Mouse (Mus musculus): ENCODE measurements at regions not wholly inside any gene's neighbourhood (a gene's known extent, or its start where the extent isn't known, plus 50 kb on each side); places are given as distances from the start of the nearest gene placed in this dataset.

DNA sequence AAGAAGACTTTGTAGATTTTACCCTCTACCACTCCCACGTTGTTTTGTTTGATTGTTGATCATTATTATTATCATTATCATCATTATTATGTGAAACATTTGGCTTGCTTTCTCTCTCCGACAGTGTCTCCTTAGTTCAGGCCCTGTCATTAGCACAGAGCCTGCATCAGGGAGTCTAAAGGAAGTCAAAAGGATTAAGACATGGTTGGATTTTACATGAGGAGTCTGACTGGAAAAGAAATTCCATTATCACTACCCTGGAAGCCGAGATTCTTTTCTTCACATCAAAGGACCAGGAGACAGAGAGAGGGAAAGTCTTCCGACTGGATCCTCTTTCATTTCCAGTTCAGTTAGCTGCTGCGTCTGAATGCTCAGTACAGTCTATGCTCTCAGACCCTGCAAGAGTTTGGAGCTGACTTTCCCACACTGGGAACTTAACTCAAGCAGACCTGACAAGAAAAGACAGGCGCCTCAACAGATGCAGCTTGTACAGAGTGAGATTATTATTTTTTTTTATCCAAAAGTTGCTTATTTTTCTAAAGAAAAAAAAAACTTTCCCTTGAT, 184.1 kb upstream of the Btbd3 start:
- TF ChIP-seq CTCF (IDR thresholded peaks at IDR 0.05; ENCODE audit: low read depth, low read length) = no peak
- TF ChIP-seq POLR2A (IDR thresholded peaks at IDR 0.05; ENCODE audit: insufficient read depth, low read length) = no peak
- TF ChIP-seq EP300 (IDR thresholded peaks at IDR 0.05; ENCODE audit: insufficient read depth, low read depth, low read length) = no peak
